Mouse (Mus musculus): ENCODE measurements at regions not wholly inside any gene's neighbourhood (a gene's known extent, or its start where the extent isn't known, plus 50 kb on each side); places are given as distances from the start of the nearest gene placed in this dataset.

- Histone ChIP-seq H3K4me2 (no peak overlapping the region), H3K4me1 (ENCODE audit: insufficient read depth) (no peaks in the 10 kb centered on the region), H3K9ac (no peak overlapping the region), H3K36me3 (ENCODE audit: insufficient read depth) (no peaks in the 10 kb centered on the region), H3K4me3 (ENCODE audit: low read depth, low read length) (no peak overlapping the region), H3K27ac (ENCODE audit: low read depth) (no peak overlapping the region), H3K27me3 (ENCODE audit: insufficient read depth, low read length) (no peaks in the 10 kb centered on the region), H3K9me3 (ENCODE audit: low read depth, low read length) (no peaks in the 10 kb centered on the region)
- WGBS, result 44% methylated on average over 13 of the region's 13 CpGs
- peak; percentile 31; the same call in 1 of the 2 replicates for ATAC-seq (ENCODE audit: insufficient read depth)
- TF ChIP-seq CTCF (IDR thresholded peaks at IDR 0.05; ENCODE audit: low read depth), result no peak
- peak; percentile 31 for DNase-seq
Measured at GRCm38 (mm10) chr13:100988671-100989531, 155.7 kb upstream of the Slc30a5 start.

GRCm38 (mm10) chr13:100988116-100988515 lies 154.9 kb upstream of the Slc30a5 start:
- Histone ChIP-seq H3K9me3 (ENCODE audit: low read depth, low read length) (no peaks in the 10 kb centered on the region), H3K4me1 (ENCODE audit: insufficient read depth) (no peaks in the 10 kb centered on the region), H3K27me3 (ENCODE audit: insufficient read depth, low read length) (no peaks in the 10 kb centered on the region), H3K4me3 (ENCODE audit: low read depth, low read length) (no peak overlapping the region), H3K4me2 (no peak overlapping the region), H3K9ac (no peak overlapping the region), H3K36me3 (ENCODE audit: insufficient read depth) (no peaks in the 10 kb centered on the region), H3K27ac (ENCODE audit: low read depth) (no peak overlapping the region)
- WGBS, result 93% methylated on average over 5 of the region's 5 CpGs
- DNase-seq, result no peak
- TF ChIP-seq CTCF (IDR thresholded peaks at IDR 0.05; ENCODE audit: low read depth), result no peak
- ATAC-seq (ENCODE audit: insufficient read depth), result no peak

- no peaks in the 10 kb centered on the region for H3K27me3 ChIP-seq (ENCODE audit: insufficient read depth, low read length)
- H3K4me3 ChIP-seq (ENCODE audit: low read depth, low read length), result no peak overlapping the region
- H3K36me3 ChIP-seq (ENCODE audit: insufficient read depth), result no peaks in the 10 kb centered on the region
- H3K4me1 ChIP-seq (ENCODE audit: insufficient read depth), result no peaks in the 10 kb centered on the region
- no peak overlapping the region for H3K9ac ChIP-seq
- TF ChIP-seq CTCF (IDR thresholded peaks at IDR 0.05; ENCODE audit: low read depth), result no peak
- WGBS, result 61% methylated on average over 3 of the region's 3 CpGs
- ATAC-seq (ENCODE audit: insufficient read depth) (no peak), DNase-seq (no peak)
- no peak overlapping the region for H3K27ac ChIP-seq (ENCODE audit: low read depth)
- no peak overlapping the region for H3K4me2 ChIP-seq
- H3K9me3 ChIP-seq (ENCODE audit: low read depth, low read length), result no peaks in the 10 kb centered on the region
Measured at GRCm38 (mm10) chr13:100975741-100976140, 142.5 kb upstream of the Slc30a5 start.

GRCm38 (mm10) chr13:100971080-100972017 lies 138.1 kb upstream of the Slc30a5 start:
- Histone ChIP-seq H3K4me2 (no peak overlapping the region), H3K36me3 (ENCODE audit: insufficient read depth) (no peaks in the 10 kb centered on the region), H3K4me1 (ENCODE audit: insufficient read depth) (no peaks in the 10 kb centered on the region), H3K27ac (ENCODE audit: low read depth) (no peak overlapping the region), H3K4me3 (ENCODE audit: low read depth, low read length) (no peak overlapping the region), H3K9me3 (ENCODE audit: low read depth, low read length) (no peaks in the 10 kb centered on the region), H3K9ac (no peak overlapping the region), H3K27me3 (ENCODE audit: insufficient read depth, low read length) (no peaks in the 10 kb centered on the region)
- WGBS, result 66% methylated on average over 2 of the region's 2 CpGs
- DNase-seq (no peak), ATAC-seq (ENCODE audit: insufficient read depth) (no peak)
- TF ChIP-seq CTCF (IDR thresholded peaks at IDR 0.05; ENCODE audit: low read depth), result no peak

- WGBS, result 73% methylated on average over 4 of the region's 4 CpGs
- ATAC-seq (ENCODE audit: insufficient read depth) (no peak), DNase-seq (no peak)
- Histone ChIP-seq H3K36me3 (ENCODE audit: insufficient read depth) (no peaks in the 10 kb centered on the region), H3K4me1 (ENCODE audit: insufficient read depth) (no peaks in the 10 kb centered on the region), H3K9me3 (ENCODE audit: low read depth, low read length) (no peaks in the 10 kb centered on the region), H3K9ac (no peak overlapping the region), H3K4me2 (no peak overlapping the region), H3K27me3 (ENCODE audit: insufficient read depth, low read length) (no peaks in the 10 kb centered on the region), H3K27ac (ENCODE audit: low read depth) (no peak overlapping the region), H3K4me3 (ENCODE audit: low read depth, low read length) (no peak overlapping the region)
- TF ChIP-seq CTCF (IDR thresholded peaks at IDR 0.05; ENCODE audit: low read depth), result no peak
Measured at GRCm38 (mm10) chr13:100962811-100963540, 129.7 kb upstream of the Slc30a5 start.

GRCm38 (mm10) chr13:100954598-100955251 lies 121.5 kb upstream of the Slc30a5 start:
- WGBS, result 48% methylated on average over 8 of the region's 8 CpGs
- Histone ChIP-seq H3K27me3 (ENCODE audit: insufficient read depth, low read length) (no peaks in the 10 kb centered on the region), H3K9me3 (ENCODE audit: low read depth, low read length) (no peaks in the 10 kb centered on the region), H3K9ac (no peak overlapping the region), H3K27ac (ENCODE audit: low read depth) (no peak overlapping the region), H3K36me3 (ENCODE audit: insufficient read depth) (no peaks in the 10 kb centered on the region), H3K4me1 (ENCODE audit: insufficient read depth) (no peaks in the 10 kb centered on the region), H3K4me3 (ENCODE audit: low read depth, low read length) (no peak overlapping the region), H3K4me2 (no peak overlapping the region)
- no peak for TF ChIP-seq CTCF (IDR thresholded peaks at IDR 0.05; ENCODE audit: low read depth)
- DNase-seq (peak; percentile 10), ATAC-seq (ENCODE audit: insufficient read depth) (peak; percentile 46; the same call in 1 of the 2 replicates)

All from lung, embryonic 14.5 days (tissue).